In genomic region chr4:130107444-130108131, GRCm38 (mm10) we compare ENCODE assay signal across 8 mouse cellular contexts. TPM values are rescaled to one million over a fixed set of nuclear protein-coding genes. Genes with fewer than 3 reads are reported as not detected.
DNase-seq lines count a peak whose midpoint lies in the region; ATAC-seq and TF ChIP-seq lines count a peak whose summit lies in the region.

No protein-coding gene starts in this region.

- peak overlapping the region; percentile 82 for H3K9ac ChIP-seq in embryonic facial prominence, embryonic 13.5 days
- H3K9ac ChIP-seq in heart, adult 2 months (ENCODE audit: low read depth, low read length) = peak overlapping the region; percentile 56
- peak overlapping the region; percentile 72 for H3K9ac ChIP-seq in limb, embryonic 13.5 days
- peak overlapping the region; percentile 68 for H3K9ac ChIP-seq in midbrain, embryonic 16.5 days (ENCODE audit: low read depth, low read length)

- peaks cover 3% of the 10 kb centered on the region; the same call in 1 of the 2 replicates for H3K9me3 ChIP-seq in embryonic facial prominence, embryonic 13.5 days
- H3K9me3 ChIP-seq in limb, embryonic 13.5 days = no peaks in the 10 kb centered on the region
- H3K9me3 ChIP-seq in midbrain, embryonic 16.5 days (replicated peaks; ENCODE audit: control insufficient read depth, low read length, poor library complexity, severe bottlenecking) = no peaks in the 10 kb centered on the region

- no peak for TF ChIP-seq CTCF in heart, adult 2 months (IDR thresholded peaks at IDR 0.05)

- H3K27me3 ChIP-seq in embryonic facial prominence, embryonic 13.5 days = no peaks in the 10 kb centered on the region
- no peaks in the 10 kb centered on the region for H3K27me3 ChIP-seq in heart, adult 2 months (ENCODE audit: control insufficient read depth, insufficient read depth, low read length)
- no peaks in the 10 kb centered on the region for H3K27me3 ChIP-seq in limb, embryonic 13.5 days
- no peaks in the 10 kb centered on the region for H3K27me3 ChIP-seq in midbrain, embryonic 16.5 days (ENCODE audit: control insufficient read depth, insufficient read depth, low read depth, low read length)

- TF ChIP-seq EP300 in heart, adult 2 months (IDR thresholded peaks at IDR 0.05; ENCODE audit: insufficient read depth, low read depth, low read length) = no peak

- peaks cover 17% of the 10 kb centered on the region for H3K4me1 ChIP-seq in embryonic facial prominence, embryonic 13.5 days
- H3K4me1 ChIP-seq in heart, adult 2 months (ENCODE audit: control insufficient read depth, insufficient read depth, low read length) = peaks cover 7% of the 10 kb centered on the region
- H3K4me1 ChIP-seq in limb, embryonic 13.5 days = peaks cover 20% of the 10 kb centered on the region
- peaks cover 11% of the 10 kb centered on the region for H3K4me1 ChIP-seq in midbrain, embryonic 16.5 days (ENCODE audit: control insufficient read depth, insufficient read depth, low read length)

- H3K79me2 ChIP-seq in heart, adult 2 months (replicated peaks; ENCODE audit: control insufficient read depth, insufficient read depth, low read length) = peaks cover 8% of the 10 kb centered on the region; the same call in 1 of the 2 replicates

- peak; percentile 85 for DNase-seq in 3134 (ENCODE audit: extremely low read depth, insufficient read length, low spot score)
- DNase-seq in adrenal gland, postnatal 36 days = peak; percentile 99
- DNase-seq in heart, adult 2 months = peak; percentile 99 to 100
- DNase-seq in kidney, adult 8-10 months = peak; percentile 100
- peak; percentile 100 for DNase-seq in spleen, postnatal 10 days (ENCODE audit: low spot score in 2 of 2)

- peak overlapping the region; percentile 62 for H3K27ac ChIP-seq in embryonic facial prominence, embryonic 13.5 days
- peak overlapping the region; percentile 92 for H3K27ac ChIP-seq in heart, adult 2 months
- peak overlapping the region; percentile 55 for H3K27ac ChIP-seq in limb, embryonic 13.5 days
- peak overlapping the region; percentile 74 for H3K27ac ChIP-seq in midbrain, embryonic 16.5 days (ENCODE audit: low read length)

- intact Hi-C loops in heart, adult 2 months (cut with DNase I) = no loop called here

- under 1% methylated on average over 39 of the region's 39 CpGs for WGBS in embryonic facial prominence, embryonic 13.5 days
- WGBS in heart, adult 2 months = under 1% methylated on average over 39 of the region's 39 CpGs
- under 1% methylated on average over 39 of the region's 39 CpGs for WGBS in limb, embryonic 13.5 days
- WGBS in midbrain, embryonic 16.5 days = under 1% methylated on average over 39 of the region's 39 CpGs

- TF ChIP-seq POLR2A in heart, adult 2 months (IDR thresholded peaks at IDR 0.05; ENCODE audit: insufficient read depth, low read depth, low read length) = peak; percentile 84

- peaks cover 3% of the 10 kb centered on the region; the same call in 1 of the 2 replicates for H3K36me3 ChIP-seq in embryonic facial prominence, embryonic 13.5 days
- H3K36me3 ChIP-seq in heart, adult 2 months (ENCODE audit: control insufficient read depth, insufficient read depth, low read length) = peaks cover 2% of the 10 kb centered on the region; the same call in 1 of the 2 replicates
- H3K36me3 ChIP-seq in limb, embryonic 13.5 days = no peaks in the 10 kb centered on the region; the same call in 1 of the 2 replicates
- no peaks in the 10 kb centered on the region for H3K36me3 ChIP-seq in midbrain, embryonic 16.5 days (ENCODE audit: control insufficient read depth, insufficient read depth, low read length)

- peak; percentile 87 for ATAC-seq in embryonic facial prominence, embryonic 13.5 days (ENCODE audit: insufficient number of reproducible peaks, insufficient read depth, low FRiP score, low TSS enrichment, low read depth)
- ATAC-seq in limb, embryonic 13.5 days (ENCODE audit: low FRiP score, low read depth) = peak; percentile 97
- ATAC-seq in midbrain, embryonic 16.5 days = peak; percentile 98

- H3K4me2 ChIP-seq in embryonic facial prominence, embryonic 13.5 days = peak overlapping the region; percentile 82
- H3K4me2 ChIP-seq in limb, embryonic 13.5 days (replicated peaks) = peak overlapping the region; percentile 84
- H3K4me2 ChIP-seq in midbrain, embryonic 16.5 days (ENCODE audit: low read length) = peak overlapping the region; percentile 60

- peak overlapping the region; percentile 66 for H3K4me3 ChIP-seq in embryonic facial prominence, embryonic 13.5 days
- peak overlapping the region; percentile 65 for H3K4me3 ChIP-seq in heart, adult 2 months
- peak overlapping the region; percentile 61 for H3K4me3 ChIP-seq in limb, embryonic 13.5 days
- H3K4me3 ChIP-seq in midbrain, embryonic 16.5 days (ENCODE audit: low read depth, low read length) = peak overlapping the region; percentile 67

RNA-seq across cellular contexts. Expression of gene Pef1, which starts 5.2 kb away (rescaled TPM):
- 10 to 100 TPM; 74.4 to 84.0 TPM for total RNA-seq in adrenal gland, postnatal 36 days (2021)
- polyA plus RNA-seq in embryonic facial prominence, embryonic 13.5 days (2015; fragmentation: Nextera tagmentation; extraction: Ambion mirVana) = 66.5 and 66.9 TPM in 2 replicates
- total RNA-seq in heart, adult 2 months (2021) = 10 to 100 TPM; 31.4 to 38.0 TPM
- 59.3 and 63.7 TPM in 2 replicates for polyA plus RNA-seq in heart, adult 2 months (2012; rRNA removed)
- 64.1 and 64.3 TPM in 2 replicates for polyA plus RNA-seq in limb, embryonic 13.5 days (2015; fragmentation: Nextera tagmentation; extraction: Ambion mirVana)
- polyA plus RNA-seq in midbrain, embryonic 16.5 days (2015; fragmentation: Nextera tagmentation; extraction: Ambion mirVana) = 62.1 and 62.3 TPM in 2 replicates

RNA-seq across cellular contexts. Expression of gene Hcrtr1, which starts 31.6 kb away (rescaled TPM):
- under 1 TPM; 0.40 to 0.46 TPM for total RNA-seq in adrenal gland, postnatal 36 days (2021)
- 0.21 TPM in 2 replicates for polyA plus RNA-seq in embryonic facial prominence, embryonic 13.5 days (2015; fragmentation: Nextera tagmentation; extraction: Ambion mirVana)
- not detected for total RNA-seq in heart, adult 2 months (2021)
- polyA plus RNA-seq in heart, adult 2 months (2012; rRNA removed) = 0.23 and 0.27 TPM in 2 replicates
- not detected in 2 replicates for polyA plus RNA-seq in limb, embryonic 13.5 days (2015; fragmentation: Nextera tagmentation; extraction: Ambion mirVana)
- 3.9 and 6.6 TPM in 2 replicates for polyA plus RNA-seq in midbrain, embryonic 16.5 days (2015; fragmentation: Nextera tagmentation; extraction: Ambion mirVana)

RNA-seq across cellular contexts. Expression of gene Col16a1, which starts 59.9 kb away (rescaled TPM):
- 10 to 100 TPM; 15.6 to 18.7 TPM for total RNA-seq in adrenal gland, postnatal 36 days (2021)
- 75.9 and 77.3 TPM in 2 replicates for polyA plus RNA-seq in embryonic facial prominence, embryonic 13.5 days (2015; fragmentation: Nextera tagmentation; extraction: Ambion mirVana)
- total RNA-seq in heart, adult 2 months (2021) = 1 to 10 TPM; 5.0 to 5.5 TPM
- polyA plus RNA-seq in heart, adult 2 months (2012; rRNA removed) = 7.2 and 8.4 TPM in 2 replicates
- 64.6 and 65.8 TPM in 2 replicates for polyA plus RNA-seq in limb, embryonic 13.5 days (2015; fragmentation: Nextera tagmentation; extraction: Ambion mirVana)
- polyA plus RNA-seq in midbrain, embryonic 16.5 days (2015; fragmentation: Nextera tagmentation; extraction: Ambion mirVana) = 8.6 and 10.5 TPM in 2 replicates

Comparison
In these comparisons a context has a peak if more than half of its experiments do, and no peak if none do; other contexts are left out.
1. Peak in every context shown above with its lines: DNase-seq, ATAC-seq, H3K4me3 ChIP-seq and H3K27ac ChIP-seq.